Mouse (Mus musculus) G1E (cell line): ENCODE measurements around the gene Mmachc. TPM values are rescaled to one million over a fixed set of nuclear protein-coding genes. Genes with fewer than 3 reads are reported as not detected.
A peak's percentile ranks its signal among the peaks of the same experiment; 100 is the strongest.
"Not testable (repeated sequence)": the region's sequence is repeated elsewhere in the genome, so short reads cannot be mapped to it uniquely, and the experiment has no call there.

Source experiments
- ATAC-seq: 2 replicates; pipeline ENCODE4 v1.8.0; 2016; ENCODE audit warnings: mild to moderate bottlenecking; ENCODE audit not compliant: insufficient number of reproducible peaks, poor library complexity, low FRiP score, severe bottlenecking; ENCODE audit errors: extremely low read depth
- DNase-seq: peaks from one replicate; pipeline ENCODE4 v3.0.0; 2012; ENCODE audit warnings: low spot score
- H3K27me3 ChIP-seq: 2 replicates; pipeline ENCODE4 v1.6.1; 2012; ENCODE audit warnings: mild to moderate bottlenecking, low read length, inconsistent platforms; ENCODE audit not compliant: insufficient read depth
- H3K36me3 ChIP-seq: replicated peaks from 2 replicates; pipeline ENCODE3; 2012; ENCODE audit warnings: mild to moderate bottlenecking, inconsistent platforms
- H3K4me1 ChIP-seq: 2 replicates; pipeline ENCODE4 v1.6.1; 2012; ENCODE audit warnings: low read depth, low read length, inconsistent platforms, mixed read lengths; ENCODE audit not compliant: insufficient read depth
- H3K4me3 ChIP-seq: 2 replicates; pipeline ENCODE4 v1.5.1; 2012; ENCODE audit warnings: low read depth, mild to moderate bottlenecking, inconsistent platforms, low read length, moderate library complexity, mixed read lengths
- H3K9me3 ChIP-seq: replicated peaks from 2 replicates; pipeline ENCODE4 v1.6.1; 2012; ENCODE audit warnings: inconsistent platforms
- CTCF ChIP-seq: IDR thresholded peaks from 2 replicates; pipeline ENCODE4 v1.5.1; 2012; ENCODE audit warnings: low read depth, low read length, inconsistent platforms, mixed read lengths
- GATA1 ChIP-seq: IDR thresholded peaks from 2 replicates; pipeline ENCODE4 v1.6.1; 2012; ENCODE audit warnings: borderline replicate concordance, low read length, inconsistent platforms, mixed read lengths
- GATA2 ChIP-seq: IDR thresholded peaks from 2 replicates; pipeline ENCODE4 v1.6.1; 2012; ENCODE audit warnings: low read depth, low read length, inconsistent platforms, borderline replicate concordance
- POLR2AphosphoS5 ChIP-seq: IDR thresholded peaks from 2 replicates; pipeline ENCODE4 v1.6.1; 2012; ENCODE audit warnings: low read depth, low read length, inconsistent platforms; ENCODE audit not compliant: insufficient replicate concordance
- TAL1 ChIP-seq: conservative IDR thresholded peaks from 2 replicates; pipeline ENCODE4 v1.6.1; 2012; ENCODE audit warnings: low read depth, low read length, inconsistent platforms, mixed read lengths
- polyA plus RNA-seq: library from polyadenylated mRNA; stranded (reverse); fragments of >175 nt; gene quantifications from 2 replicates; pipeline ENCODE4 v1.2.3, GENCODE M21; 2012
- total RNA-seq, 2 experiments: library from RNA; stranded (forward) in 1 of 2; stranded (reverse) in 1 of 2; fragments of 200-1000 nt in 1 of 2; fragments of >200 nt in 1 of 2; fragmentation: Nextera tagmentation in 1 of 2; gene quantifications; 2 replicates each; pipeline ENCODE4 v1.2.3; 2014 to 2017

Mmachc gene
- total and polyA plus RNA-seq, 3 experiments, result 1.6 to 53.1 (median 19.6) TPM

DNA sequence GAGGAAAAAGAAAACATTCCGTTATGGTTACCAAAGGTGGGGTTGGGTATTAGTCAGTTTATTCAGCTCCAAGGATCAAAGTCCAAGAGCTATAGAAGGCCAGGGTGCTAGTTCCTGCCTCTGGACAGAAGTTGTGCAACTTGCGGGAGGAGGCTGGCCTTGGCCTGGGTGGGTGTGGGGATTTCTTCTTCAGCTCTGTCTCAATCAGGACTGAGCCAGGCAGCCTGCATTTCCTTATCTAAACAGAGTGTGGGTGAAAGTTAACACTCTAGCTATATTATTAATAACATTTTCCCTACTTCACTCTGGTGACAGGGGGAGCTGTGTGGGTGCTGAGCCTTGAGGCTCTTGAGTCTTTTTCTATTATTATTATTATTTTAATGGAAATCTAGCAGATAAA, 35.4 kb downstream of the Mmachc start:
- TF ChIP-seq POLR2AphosphoS5, result no peak
- TF ChIP-seq GATA2, result no peak
- TF ChIP-seq CTCF, result no peak
- TF ChIP-seq GATA1, result no peak
- TF ChIP-seq TAL1, result no peak
- H3K4me1 ChIP-seq, result peaks cover 21% of the 10 kb centered on the region
- no peak for DNase-seq

DNA sequence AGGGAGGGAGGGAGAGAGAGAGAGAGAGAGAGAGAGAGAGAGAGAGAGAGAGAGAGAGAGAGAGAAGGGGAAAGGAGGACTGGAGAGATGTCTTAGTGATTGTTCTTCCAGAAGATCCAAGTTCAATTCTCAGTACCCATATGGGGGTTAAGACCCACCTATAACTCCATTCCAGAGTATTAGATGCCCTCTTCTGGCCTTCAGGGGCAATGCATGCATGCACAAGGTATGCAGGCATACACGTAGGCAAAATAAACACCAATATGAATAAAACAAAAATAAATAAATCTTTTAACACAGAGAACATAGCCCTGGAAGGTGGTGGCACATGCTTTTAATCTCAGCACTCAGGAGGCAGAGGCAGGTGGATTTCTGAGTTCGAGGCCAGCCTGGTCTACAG, 38.9 kb downstream of the Mmachc start:
- ATAC-seq (no peak), DNase-seq (no peak)
- H3K27me3 ChIP-seq, result peaks cover 2% of the 10 kb centered on the region; the same call in 1 of the 2 replicates
- H3K4me3 ChIP-seq, result no peak overlapping the region
- TF ChIP-seq POLR2AphosphoS5, result no peak
- peak; percentile 23; the same call in 1 of the 2 replicates for TF ChIP-seq CTCF
- no peaks in the 10 kb centered on the region for H3K36me3 ChIP-seq
- peaks cover 13% of the 10 kb centered on the region for H3K4me1 ChIP-seq
- no peaks in the 10 kb centered on the region for H3K9me3 ChIP-seq

More for the DNA sequence above, 35.4 kb downstream of the Mmachc start:
- H3K36me3 ChIP-seq, result no peaks in the 10 kb centered on the region
- no peak overlapping the region for H3K4me3 ChIP-seq
- peaks cover 6% of the 10 kb centered on the region; the same call in 1 of the 2 replicates for H3K27me3 ChIP-seq
- no peaks in the 10 kb centered on the region for H3K9me3 ChIP-seq
- no peak for ATAC-seq

DNA sequence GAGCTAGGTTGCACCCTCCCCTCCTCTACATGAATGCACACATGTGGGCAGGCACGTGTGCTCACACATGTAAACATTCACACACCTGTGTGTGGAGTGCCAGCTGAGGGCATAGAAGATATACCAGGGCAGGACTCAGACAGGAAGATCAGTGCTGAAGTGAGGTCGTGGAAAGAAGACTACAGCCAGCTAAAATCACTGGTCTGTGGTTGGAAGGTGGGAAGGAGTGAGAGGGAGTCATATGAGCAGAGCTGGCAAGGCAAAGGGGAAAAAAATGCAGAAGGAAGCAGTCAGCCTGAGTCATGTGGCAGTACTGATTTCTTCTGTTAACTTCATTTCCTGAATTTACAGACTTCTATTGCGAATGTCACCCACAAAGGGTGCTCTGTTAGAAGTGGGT, 40.1 kb downstream of the Mmachc start:
- H3K4me3 ChIP-seq, result no peak overlapping the region
- DNase-seq (no peak), ATAC-seq (no peak)
- no peak for TF ChIP-seq CTCF
- no peak for TF ChIP-seq POLR2AphosphoS5
- no peak for TF ChIP-seq GATA2
- TF ChIP-seq TAL1, result no peak
- no peak for TF ChIP-seq GATA1
- H3K36me3 ChIP-seq, result no peaks in the 10 kb centered on the region
- H3K9me3 ChIP-seq, result no peaks in the 10 kb centered on the region
- H3K4me1 ChIP-seq, result peaks cover 9% of the 10 kb centered on the region
- H3K27me3 ChIP-seq, result peaks cover 2% of the 10 kb centered on the region; the same call in 1 of the 2 replicates

DNA sequence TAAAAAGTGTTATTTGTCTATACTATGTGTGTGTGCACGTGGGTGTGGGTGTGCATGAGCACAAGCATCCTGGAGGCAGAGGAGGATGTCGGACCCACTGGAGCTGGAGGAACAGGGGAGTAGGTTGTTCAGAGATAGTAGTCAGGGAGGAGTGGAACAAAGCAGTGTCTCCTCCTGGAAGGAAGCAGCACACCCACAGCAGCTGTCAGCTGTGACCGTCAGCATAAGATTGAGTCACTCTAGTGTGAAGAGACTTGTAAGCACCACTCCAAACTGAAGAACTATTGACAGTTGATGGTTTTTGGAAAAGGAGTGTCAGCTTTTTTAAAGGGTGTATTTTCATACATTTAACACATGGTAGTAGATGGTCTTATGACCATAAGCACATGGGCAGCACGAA, 41.6 kb downstream of the Mmachc start:
- Histone ChIP-seq H3K27me3 (peaks cover 2% of the 10 kb centered on the region; the same call in 1 of the 2 replicates), H3K36me3 (no peaks in the 10 kb centered on the region), H3K4me3 (no peak overlapping the region), H3K9me3 (no peaks in the 10 kb centered on the region), H3K4me1 (peaks cover 8% of the 10 kb centered on the region)
- DNase-seq (no peak), ATAC-seq (no peak)
- TF ChIP-seq GATA2 (no peak), TAL1 (no peak), GATA1 (no peak), POLR2AphosphoS5 (no peak), CTCF (no peak)

DNA sequence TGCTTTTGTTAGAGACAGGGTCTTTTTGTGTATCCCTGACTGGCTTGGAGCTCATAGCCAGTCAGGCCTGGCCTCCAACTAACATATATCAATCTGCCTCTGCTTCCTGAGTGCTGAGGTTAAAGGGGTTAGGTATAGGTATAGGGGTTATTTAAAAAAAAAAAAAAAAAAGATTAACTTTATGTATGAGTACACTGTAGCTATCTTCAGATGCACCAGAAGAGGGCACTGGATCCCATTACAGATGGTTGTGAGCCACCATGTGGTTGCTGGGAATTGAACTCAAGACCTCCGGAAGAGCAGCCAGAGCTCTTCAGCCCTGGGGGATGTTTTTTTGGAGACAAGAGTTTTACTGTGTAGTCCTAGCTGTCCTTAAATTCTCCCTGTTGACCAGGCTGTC, 46.2 kb downstream of the Mmachc start:
- peaks cover 9% of the 10 kb centered on the region for H3K4me1 ChIP-seq
- ATAC-seq (no peak), DNase-seq (no peak)
- TF ChIP-seq POLR2AphosphoS5 (no peak), GATA1 (no peak), CTCF (no peak), GATA2 (no peak), TAL1 (no peak)
- peaks cover 9% of the 10 kb centered on the region for H3K27me3 ChIP-seq
- no peaks in the 10 kb centered on the region for H3K36me3 ChIP-seq
- no peaks in the 10 kb centered on the region for H3K9me3 ChIP-seq
- H3K4me3 ChIP-seq, result no peak overlapping the region

DNA sequence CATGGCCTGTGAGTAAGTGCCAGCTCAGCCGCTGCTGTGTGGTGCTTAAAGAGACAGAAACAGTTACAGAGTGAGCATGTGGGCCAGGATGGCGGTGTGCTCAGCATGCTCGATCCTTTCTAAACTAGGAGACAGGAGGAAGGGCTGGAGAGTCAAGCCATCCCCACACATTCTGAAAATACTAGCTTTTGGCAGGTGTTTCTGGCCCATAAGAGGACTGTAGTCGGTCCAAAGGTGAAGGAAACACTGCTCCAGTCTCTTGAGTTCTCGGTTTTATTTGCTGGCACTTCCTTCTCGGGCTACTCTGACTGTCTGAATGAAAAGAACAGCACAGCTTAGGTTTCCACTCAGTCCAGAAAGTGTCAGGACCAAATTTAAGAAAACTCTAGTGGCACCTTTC, 47.4 kb downstream of the Mmachc start:
- DNase-seq (no peak), ATAC-seq (no peak)
- Histone ChIP-seq H3K36me3 (no peaks in the 10 kb centered on the region), H3K4me1 (peaks cover 11% of the 10 kb centered on the region), H3K9me3 (no peaks in the 10 kb centered on the region), H3K4me3 (no peak overlapping the region), H3K27me3 (peaks cover 9% of the 10 kb centered on the region)
- TF ChIP-seq GATA2 (no peak), CTCF (no peak), POLR2AphosphoS5 (no peak), TAL1 (no peak), GATA1 (no peak)

DNA sequence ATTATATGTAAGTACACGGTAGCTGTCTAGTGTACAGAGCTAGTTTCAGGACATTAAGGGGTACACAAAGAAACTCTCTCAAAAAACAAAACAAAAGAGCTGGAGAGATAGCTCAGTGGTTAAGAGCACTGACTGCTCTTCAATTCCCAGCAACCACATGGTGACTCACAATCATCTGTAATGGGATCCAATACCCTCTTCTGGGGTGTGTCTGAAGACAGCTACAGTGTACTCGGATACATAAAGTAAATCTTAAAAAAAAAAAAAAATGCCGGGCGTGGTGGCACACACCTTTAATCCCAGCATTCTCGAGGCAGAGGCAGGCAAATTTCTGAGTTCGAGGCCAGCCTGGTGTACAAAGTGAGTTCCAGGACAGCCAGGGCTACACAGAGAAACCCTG, 48.3 kb downstream of the Mmachc start:
- not testable (repeated sequence) for H3K4me3 ChIP-seq, ATAC-seq, H3K36me3 ChIP-seq, H3K27me3 ChIP-seq, DNase-seq, H3K9me3 ChIP-seq
- peaks cover 20% of the 10 kb centered on the region for H3K4me1 ChIP-seq
